ENCODE assay signal across 8 mouse cellular contexts in the genomic region with DNA sequence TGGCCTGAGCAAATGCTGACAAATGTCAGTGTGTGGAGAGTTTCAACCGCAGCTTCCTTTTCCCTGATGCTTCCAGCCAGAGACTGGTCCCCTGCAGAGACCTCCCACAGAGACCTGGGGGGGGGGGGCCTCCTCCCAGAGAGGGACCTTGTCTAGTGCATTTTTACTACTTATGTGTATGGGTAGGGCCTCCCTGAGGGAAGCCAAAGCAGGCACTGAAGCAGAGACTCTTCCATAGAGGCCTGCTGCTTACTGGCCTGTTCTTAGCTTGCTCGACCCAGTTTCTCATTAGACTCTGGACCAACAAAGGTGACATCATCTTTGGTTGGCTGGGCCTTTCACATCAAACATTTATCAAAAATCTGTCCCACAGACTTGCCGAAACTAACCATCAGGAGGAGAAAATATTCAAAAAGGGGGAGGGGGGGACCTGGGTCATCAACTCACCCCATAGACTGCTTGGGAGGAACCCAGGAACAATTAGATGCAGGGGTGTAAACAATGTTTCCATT. TPM values are rescaled to one million over a fixed set of nuclear protein-coding genes. Genes with fewer than 3 reads are reported as not detected.
DNase-seq lines count a peak whose midpoint lies in the region; ATAC-seq and TF ChIP-seq lines count a peak whose summit lies in the region.

No protein-coding gene starts in this region.

- no peaks in the 10 kb centered on the region for H3K27me3 ChIP-seq in E14TG2a.4 (ENCODE audit: insufficient read depth, low read length)
- H3K27me3 ChIP-seq in thymus, adult 2 months (ENCODE audit: control insufficient read depth, insufficient read depth, low read length), result no peaks in the 10 kb centered on the region

- H3K27ac ChIP-seq in thymus, adult 2 months (ENCODE audit: control insufficient read depth, insufficient read depth, low read length), result no peak overlapping the region

- peaks cover 67% of the 10 kb centered on the region for H3K4me1 ChIP-seq in E14TG2a.4 (replicated peaks; ENCODE audit: low read depth, low read length)
- no peaks in the 10 kb centered on the region for H3K4me1 ChIP-seq in thymus, adult 2 months (replicated peaks; ENCODE audit: control insufficient read depth, insufficient read depth, low read length)

- TF ChIP-seq POLR2A in thymus, adult 2 months (IDR thresholded peaks at IDR 0.05; ENCODE audit: control insufficient read depth, extremely low read depth, insufficient read depth, low read length, poor library complexity), result no peak

- 0 out of 2 replicates have a peak, but pooled peaks cover 7% of the 10 kb centered on the region for H3K36me3 ChIP-seq in E14TG2a.4 (ENCODE audit: insufficient read depth, low read length)
- H3K36me3 ChIP-seq in thymus, adult 2 months (ENCODE audit: control insufficient read depth, insufficient read depth, low read length), result no peaks in the 10 kb centered on the region

- ATAC-seq in granulocyte monocyte progenitor cell, adult 5-6 weeks (replicated peaks; ENCODE audit: poor library complexity, severe bottlenecking), result peak; percentile 86
- no peak for ATAC-seq in inflammation-experienced regulatory T-cells, adult 6 months

- no peak for TF ChIP-seq CTCF in E14TG2a.4 (conservative IDR thresholded peaks at IDR 0.05; ENCODE audit: low read length)
- no peak for TF ChIP-seq CTCF in thymus, adult 2 months (IDR thresholded peaks at IDR 0.05; ENCODE audit: borderline replicate concordance, control insufficient read depth, extremely low read depth, insufficient read depth, low read length, poor library complexity)

- peak; percentile 42 for DNase-seq in cerebellum, adult 11 months
- no peak for DNase-seq in cerebellum, adult 8-10 months
- peak; percentile 36 to 56 for DNase-seq in kidney, postnatal 4 days
- no peak for DNase-seq in spleen, adult 18-20 months
- no peak for DNase-seq in thymus, adult 2 months

- H3K4me3 ChIP-seq in E14TG2a.4 (replicated peaks; ENCODE audit: low read length), result peak overlapping the region; percentile 61
- H3K4me3 ChIP-seq in thymus, adult 2 months (ENCODE audit: control insufficient read depth, insufficient read depth, low read length), result no peak overlapping the region

- peaks cover 19% of the 10 kb centered on the region for H3K9me3 ChIP-seq in E14TG2a.4 (ENCODE audit: low read length)

- WGBS in thymus, adult 2 months, result 61% methylated on average over 3 of the region's 3 CpGs

RNA-seq across cellular contexts. Expression of a gene that starts 14.5 kb away (rescaled TPM):
- 11.2 and 15.5 TPM in 2 replicates for total RNA-seq in granulocyte monocyte progenitor cell, adult 5-6 weeks (2014; fragmentation: Nextera tagmentation)
- 5.0 and 6.2 TPM in 2 replicates for total RNA-seq in granulocyte monocyte progenitor cell, adult 5-6 weeks (2017)
- not detected for polyA plus RNA-seq in inflammation-experienced regulatory T-cells, adult 6 months (2017; shearing (Covaris generic))
- 6.2 and 6.8 TPM in 2 replicates for polyA plus RNA-seq in thymus, adult 2 months (2012; rRNA removed)

Comparison
In these comparisons a context has a peak if more than half of its experiments do, and no peak if none do; other contexts are left out.
1. DNase-seq: peak in cerebellum, adult 11 months (single experiment) and kidney, postnatal 4 days (2 of 2); none in cerebellum, adult 8-10 months (single experiment), spleen, adult 18-20 months (0 of 2) and thymus, adult 2 months (single experiment).